ENCODE assay signal across 21 mouse cellular contexts in genomic region chr14:20452929-20453328, GRCm38 (mm10). TPM values are rescaled to one million over a fixed set of nuclear protein-coding genes. Genes with fewer than 3 reads are reported as not detected.
"Had no signal": no experiment of that assay in that cellular context is flagged by ENCODE, and none has a peak within 500 bp of the region (broad histone marks: within the 10 kb centered on the region; RNA-seq: fewer than 3 reads in every experiment).

No protein-coding gene starts in this region.

- H3K4me1 ChIP-seq: stomach, embryonic 15.5 days had no signal

- H3K9me3 ChIP-seq: liver, embryonic 13.5 days; midbrain, embryonic 12.5 days; midbrain, embryonic 15.5 days; neural tube, embryonic 13.5 days; stomach, embryonic 15.5 days had no signal

- H3K36me3 ChIP-seq: midbrain, embryonic 12.5 days; midbrain, embryonic 15.5 days; neural tube, embryonic 13.5 days had no signal

- H3K27me3 ChIP-seq: liver, embryonic 13.5 days; midbrain, embryonic 12.5 days; midbrain, embryonic 15.5 days; neural tube, embryonic 13.5 days; stomach, embryonic 15.5 days had no signal

- DNase-seq: kidney, adult 18-20 months; kidney, postnatal 25 days; layer of hippocampus, adult 9-11 months; liver, embryonic 13.5 days; lung, adult 2 months; lung, postnatal 14 days; lung, postnatal 4 days; retina, postnatal 1 day; right cerebral cortex, postnatal 25 days; spleen, adult 18-20 months; thymus, postnatal 14 days; thymus, postnatal 4 days had no signal

- H3K4me3 ChIP-seq: layer of hippocampus, adult 2 months; liver, embryonic 13.5 days; midbrain, embryonic 12.5 days; midbrain, embryonic 15.5 days; myocyte; neural tube, embryonic 13.5 days; stomach, embryonic 15.5 days had no signal

- H3K27ac ChIP-seq: layer of hippocampus, adult 2 months; liver, embryonic 13.5 days; midbrain, embryonic 12.5 days; midbrain, embryonic 15.5 days; neural tube, embryonic 13.5 days; stomach, embryonic 15.5 days had no signal

- H3K9ac ChIP-seq: liver, embryonic 13.5 days; midbrain, embryonic 12.5 days; midbrain, embryonic 15.5 days; neural tube, embryonic 13.5 days; stomach, embryonic 15.5 days had no signal

RNA-seq across cellular contexts. Expression of gene Cfap70, which starts 0.9 kb away (rescaled TPM):
- polyA plus RNA-seq: inflammation-experienced regulatory T-cells, adult 6 months; liver, adult 2 months; liver, embryonic 13.5 days; liver, embryonic 16.5 days; myocyte had no signal
